ENCODE assay signal across 16 mouse cellular contexts in the genomic region with DNA sequence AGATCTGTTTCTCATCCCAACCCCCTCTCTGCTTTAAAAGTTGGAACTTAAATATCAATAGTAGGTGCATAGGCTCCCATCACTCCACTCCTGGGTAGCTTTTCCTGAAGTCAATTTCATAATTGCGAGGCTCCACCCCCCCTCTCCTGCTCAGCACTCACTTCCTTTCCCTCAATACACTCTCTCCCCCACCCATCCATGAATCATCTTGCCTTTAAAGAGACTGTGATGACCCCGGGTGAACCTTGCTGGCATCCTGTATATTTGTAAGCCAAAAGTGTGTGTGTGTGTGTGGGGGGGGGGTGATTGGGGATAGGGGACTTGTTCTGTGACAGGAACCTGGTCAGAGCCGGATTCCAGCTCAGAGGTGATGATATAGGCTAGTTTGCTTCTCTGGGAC. TPM values are rescaled to one million over a fixed set of nuclear protein-coding genes. Genes with fewer than 3 reads are reported as not detected.
A peak's percentile ranks its signal among the peaks of the same experiment; 100 is the strongest.
DNase-seq lines count a peak whose midpoint lies in the region; ATAC-seq and TF ChIP-seq lines count a peak whose summit lies in the region.
"Had no signal": no experiment of that assay in that cellular context is flagged by ENCODE, and none has a peak within 500 bp of the region (broad histone marks: within the 10 kb centered on the region; RNA-seq: fewer than 3 reads in every experiment).

No protein-coding gene starts in this region.

- WGBS in heart, embryonic 11.5 days (ENCODE audit: insufficient replicate concordance): 56% methylated on average over 3 of the region's 3 CpGs
- whole genome bisulfite sequencing in lung, embryonic 14.5 days: 38% methylated on average over 3 of the region's 3 CpGs

- no peak overlapping the region for H3K9ac ChIP-seq in heart, embryonic 11.5 days (ENCODE audit: low read depth, low read length)
- H3K9ac ChIP-seq in lung, embryonic 14.5 days: no peak overlapping the region
- H3K9ac ChIP-seq: embryonic facial prominence, embryonic 12.5 days; liver, embryonic 15.5 days; midbrain, embryonic 12.5 days had no signal

- H3K36me3 ChIP-seq in heart, embryonic 11.5 days (ENCODE audit: control insufficient read depth, insufficient read depth, low read length): no peaks in the 10 kb centered on the region
- H3K36me3 ChIP-seq in lung, embryonic 14.5 days (ENCODE audit: insufficient read depth): no peaks in the 10 kb centered on the region
- H3K36me3 ChIP-seq: embryonic facial prominence, embryonic 12.5 days; forebrain, embryonic 10.5 days; liver, embryonic 15.5 days; midbrain, embryonic 12.5 days had no signal

- H3K4me1 ChIP-seq in heart, embryonic 11.5 days (ENCODE audit: control insufficient read depth, insufficient read depth, low read length): no peaks in the 10 kb centered on the region
- no peaks in the 10 kb centered on the region for H3K4me1 ChIP-seq in lung, embryonic 14.5 days (ENCODE audit: insufficient read depth)
- H3K4me1 ChIP-seq in bone marrow macrophage, adult 2 months (ENCODE audit: control insufficient read depth, insufficient read depth, low read length): peaks cover 42% of the 10 kb centered on the region
- H3K4me1 ChIP-seq: embryonic facial prominence, embryonic 12.5 days; liver, embryonic 15.5 days; midbrain, embryonic 12.5 days had no signal

- H3K27ac ChIP-seq in heart, embryonic 11.5 days (ENCODE audit: low read depth, low read length): no peak overlapping the region
- H3K27ac ChIP-seq in lung, embryonic 14.5 days (ENCODE audit: low read depth): no peak overlapping the region
- peak overlapping the region; percentile 54 for H3K27ac ChIP-seq in bone marrow macrophage, adult 2 months (ENCODE audit: insufficient read depth, low read depth, low read length)
- H3K27ac ChIP-seq: embryonic facial prominence, embryonic 12.5 days; forebrain, embryonic 10.5 days; kidney, postnatal 0 days; liver, embryonic 15.5 days; midbrain, embryonic 12.5 days had no signal

- no peak for ATAC-seq in heart, embryonic 11.5 days (replicated peaks; ENCODE audit: insufficient number of reproducible peaks, low FRiP score, low TSS enrichment)
- no peak for ATAC-seq in lung, embryonic 14.5 days (ENCODE audit: insufficient read depth)
- no peak for ATAC-seq in cerebellum, adult (ENCODE audit: insufficient number of reproducible peaks, low FRiP score, low TSS enrichment)

- H3K27me3 ChIP-seq in heart, embryonic 11.5 days (ENCODE audit: control insufficient read depth, insufficient read depth, low read length): no peaks in the 10 kb centered on the region
- H3K27me3 ChIP-seq in lung, embryonic 14.5 days (ENCODE audit: insufficient read depth, low read length): no peaks in the 10 kb centered on the region
- H3K27me3 ChIP-seq: embryonic facial prominence, embryonic 12.5 days; liver, embryonic 15.5 days; midbrain, embryonic 12.5 days had no signal

- TF ChIP-seq POLR2A in bone marrow macrophage, adult 2 months (IDR thresholded peaks at IDR 0.05; ENCODE audit: borderline replicate concordance, low read depth, low read length): no peak

- no peak for TF ChIP-seq CTCF in lung, embryonic 14.5 days (IDR thresholded peaks at IDR 0.05; ENCODE audit: low read depth)
- TF ChIP-seq CTCF in bone marrow macrophage, adult 2 months (IDR thresholded peaks at IDR 0.05; ENCODE audit: low read depth, low read length): no peak

- H3K4me3 ChIP-seq in heart, embryonic 11.5 days (ENCODE audit: low read depth, low read length): no peak overlapping the region
- no peak overlapping the region for H3K4me3 ChIP-seq in lung, embryonic 14.5 days (ENCODE audit: low read depth, low read length)
- no peak overlapping the region for H3K4me3 ChIP-seq in bone marrow macrophage, adult 2 months (ENCODE audit: insufficient read depth, low read length)
- H3K4me3 ChIP-seq: embryonic facial prominence, embryonic 12.5 days; forebrain, embryonic 10.5 days; liver, embryonic 15.5 days; midbrain, embryonic 12.5 days had no signal

- H3K4me2 ChIP-seq in heart, embryonic 11.5 days: no peak overlapping the region
- H3K4me2 ChIP-seq in lung, embryonic 14.5 days: no peak overlapping the region
- H3K4me2 ChIP-seq: embryonic facial prominence, embryonic 12.5 days; liver, embryonic 15.5 days; midbrain, embryonic 12.5 days had no signal

- no peaks in the 10 kb centered on the region for H3K9me3 ChIP-seq in heart, embryonic 11.5 days (replicated peaks; ENCODE audit: control insufficient read depth, low read length)
- H3K9me3 ChIP-seq in lung, embryonic 14.5 days (ENCODE audit: low read depth, low read length): no peaks in the 10 kb centered on the region
- H3K9me3 ChIP-seq: embryonic facial prominence, embryonic 12.5 days; forebrain, embryonic 10.5 days; liver, embryonic 15.5 days; midbrain, embryonic 12.5 days had no signal

- DNase-seq in heart, adult 8-10 months (ENCODE audit: low spot score): peak; percentile 43
- peak; percentile 20 for DNase-seq in lung, embryonic 14.5 days
- DNase-seq in lung, postnatal 4 days: no peak
- DNase-seq in lung, postnatal 36 days: peak; percentile 64
- no peak for DNase-seq in left cerebral cortex, adult 9 months (ENCODE audit: low spot score in 2 of 2)
- DNase-seq: cerebellum, postnatal 36 days; layer of hippocampus, postnatal 36 days; right cerebral cortex, postnatal 14 days had no signal

RNA-seq across cellular contexts. Expression of gene Atxn1, which starts 9.8 kb away (rescaled TPM):
- 10 to 100 TPM; 33.5 to 37.8 (median 35.8) TPM for total RNA-seq in heart, adult 8-10 months (2022)
- 3.4 and 6.4 TPM in 2 replicates for polyA plus RNA-seq in heart, embryonic 11.5 days (2014; fragmentation: Nextera tagmentation; extraction: Ambion mirVana)
- 3.9 and 6.4 TPM in 2 replicates for polyA plus RNA-seq in lung, embryonic 14.5 days (2014; fragmentation: Nextera tagmentation; extraction: Ambion mirVana)
- polyA plus RNA-seq in bone marrow macrophage, adult 2 months (2012; ENCODE audit: insufficient read depth, insufficient read length, missing spikeins): 23.0 and 24.5 TPM in 2 replicates

Comparison
In these comparisons a context has a peak if more than half of its experiments do, and no peak if none do; other contexts are left out.
1. DNase-seq: peak in heart, adult 8-10 months (single experiment), lung, embryonic 14.5 days (single experiment) and lung, postnatal 36 days (single experiment); none in lung, postnatal 4 days (0 of 2) and left cerebral cortex, adult 9 months (0 of 2).